Mouse (Mus musculus): ENCODE results near the gene Cdkl1. TPM values are rescaled to one million over a fixed set of nuclear protein-coding genes. Genes with fewer than 3 reads are reported as not detected.

Cdkl1 gene
- polyA plus RNA-seq (2017; shearing (Covaris generic)) = not detected

DNA sequence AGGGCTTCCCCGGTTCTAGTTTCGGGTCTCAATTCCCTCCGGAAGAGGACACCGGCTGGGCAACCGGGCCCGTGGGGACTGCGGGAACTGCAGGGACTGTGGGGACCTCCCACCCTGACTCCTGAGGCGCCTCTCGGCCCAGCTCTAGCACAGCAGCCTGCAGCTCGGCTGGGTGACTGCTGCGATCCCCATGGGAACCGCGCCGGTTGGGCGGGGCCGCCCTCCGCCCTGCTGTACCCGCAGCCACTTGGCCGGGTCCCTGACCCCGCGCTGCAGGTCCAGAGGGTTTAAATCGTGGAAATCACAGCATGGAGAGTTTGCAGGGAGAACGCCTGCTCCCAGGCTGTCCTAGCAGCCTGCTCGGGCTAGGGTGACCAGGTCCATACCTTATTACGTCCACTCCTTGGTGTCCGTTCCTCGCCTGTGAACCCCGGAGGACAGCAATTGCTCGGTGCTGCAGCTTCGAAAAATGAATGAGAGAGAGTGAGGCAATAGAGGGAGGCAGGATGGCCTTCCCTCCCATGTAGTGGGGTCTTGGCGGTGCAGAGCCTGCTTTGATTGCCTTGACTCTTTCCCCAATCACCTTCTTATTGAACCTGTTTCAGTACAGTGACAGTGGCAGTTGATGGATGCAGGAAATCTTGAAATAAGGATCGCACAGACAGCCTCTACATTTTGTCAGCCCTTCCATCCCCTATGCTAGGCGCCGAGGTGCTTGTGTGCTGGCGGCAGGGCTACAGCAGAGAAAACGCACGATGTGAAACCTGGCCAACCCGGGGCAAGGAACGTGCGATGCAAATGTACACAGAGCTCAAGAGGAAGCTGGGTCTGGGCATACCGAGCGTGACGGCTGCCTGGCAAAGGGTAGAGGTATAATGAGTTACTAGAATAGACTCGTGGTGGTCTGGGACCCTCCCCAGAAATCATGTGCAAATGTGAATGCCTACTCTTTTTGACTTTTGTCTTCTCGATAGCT, at the start of gene Cdkl1:
Cdkl1 (minus strand) TSS at position 738 of the 976 bp plus-strand sequence.

GRCm38 (mm10) chr12:69724711-69725460, 66.2 kb downstream of the Cdkl1 start, which contains the start of the genes L2hgdh and Atp5s:
TSS of gene L2hgdh (minus strand) at chr12:69724873.
TSS of gene Atp5s (plus strand) at chr12:69724950.

Other genes starting within 250 kb of the Cdkl1 start
- gene Vcpkmt, start 208.2 kb downstream of the Cdkl1 start, polyA plus RNA-seq (2017; shearing (Covaris generic)) = 3.9 TPM
- 41.3 TPM for gene Sos2, start 109.4 kb downstream of the Cdkl1 start, polyA plus RNA-seq (2017; shearing (Covaris generic))
- gene L2hgdh, start 66.4 kb downstream of the Cdkl1 start, polyA plus RNA-seq (2017; shearing (Covaris generic)) = 2.5 TPM
- gene Atp5s, start 66.3 kb downstream of the Cdkl1 start, polyA plus RNA-seq (2017; shearing (Covaris generic)) = 24.2 TPM
- gene Atl1, start 101.3 kb upstream of the Cdkl1 start, polyA plus RNA-seq (2017; shearing (Covaris generic)) = 0.41 TPM
- gene Map4k5, start 101.9 kb upstream of the Cdkl1 start, polyA plus RNA-seq (2017; shearing (Covaris generic)) = 7.3 TPM
- gene Sav1, start 195.7 kb upstream of the Cdkl1 start, polyA plus RNA-seq (2017; shearing (Covaris generic)) = 7.7 TPM

All from effector memory CD4-positive, alpha-beta T cell, adult 7 months (primary cell).